Mouse (Mus musculus) granulocyte monocyte progenitor cell, adult 5-6 weeks (primary cell): ENCODE measurements around the gene Ddx3x. TPM values are rescaled to one million over a fixed set of nuclear protein-coding genes. Genes with fewer than 3 reads are reported as not detected.
"Not testable (repeated sequence)": the region's sequence is repeated elsewhere in the genome, so short reads cannot be mapped to it uniquely, and the experiment has no call there.

ENCODE experiments used
- ATAC-seq: replicated peaks from 2 replicates; pipeline ENCODE4 v1.8.0; 2016; ENCODE audit warnings: mild to moderate bottlenecking, moderate TSS enrichment, inconsistent platforms; ENCODE audit not compliant: poor library complexity, severe bottlenecking
- total RNA-seq, 2 experiments: library from RNA; stranded (forward) in 1 of 2; stranded (reverse) in 1 of 2; fragments of 200-712, 200-1000 nt in 1 of 2; fragments of >200 nt in 1 of 2; fragmentation: Nextera tagmentation in 1 of 2; gene quantifications; 2 replicates each; pipeline ENCODE4 v1.2.3; 2014 to 2017

Gene Ddx3x
- 150 and 178 TPM in 2 replicates for total RNA-seq (2014; fragmentation: Nextera tagmentation)
- 451 and 491 TPM in 2 replicates for total RNA-seq (2017)

DNA sequence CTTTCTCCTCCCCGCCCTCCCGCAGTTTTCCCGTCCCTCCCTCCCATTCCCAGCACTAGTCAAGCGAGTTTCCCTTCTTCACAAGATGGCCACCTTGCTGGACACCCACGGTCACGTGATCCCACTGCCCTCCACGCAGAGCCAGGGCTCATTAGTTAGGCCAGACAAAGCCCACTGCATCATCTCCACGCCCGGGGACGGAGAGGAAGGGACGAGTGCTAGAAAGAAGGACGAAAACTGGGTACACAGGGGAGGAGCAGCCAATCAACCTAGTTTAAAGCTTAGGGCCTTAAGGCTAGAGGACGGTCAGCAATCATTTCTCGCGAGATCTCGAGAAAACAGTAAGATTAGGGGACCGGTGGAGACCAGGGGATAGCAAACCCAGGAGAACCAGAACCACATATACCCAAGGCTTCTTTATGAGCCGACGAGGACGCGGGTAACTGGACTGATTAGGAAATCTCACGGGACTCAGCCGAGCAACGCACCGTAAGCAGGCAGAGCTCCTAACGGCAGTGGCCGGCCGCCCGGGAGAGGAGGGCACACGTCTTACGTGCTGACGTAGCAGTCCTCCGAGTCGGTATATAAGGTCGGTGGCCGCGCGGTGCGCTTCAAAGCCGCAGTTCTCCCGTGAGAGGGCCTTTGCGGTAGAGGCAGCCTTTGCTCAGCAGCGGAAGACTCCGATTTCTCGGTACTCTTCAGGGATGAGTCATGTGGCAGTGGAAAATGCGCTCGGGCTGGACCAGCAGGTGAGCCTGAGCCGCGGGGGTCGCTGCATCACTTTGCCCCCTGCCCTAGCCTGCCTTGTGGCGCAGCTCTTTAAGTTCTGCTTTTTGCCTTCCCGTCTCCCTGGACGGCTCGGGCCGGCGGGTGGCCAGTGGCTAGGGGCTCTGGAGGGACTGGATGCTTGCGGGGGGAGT is at the start of gene Ddx3x:
Gene Ddx3x, plus strand, starts transcription at position 562 of the 920 bp plus-strand sequence.
- peak; percentile 74 for ATAC-seq

DNA sequence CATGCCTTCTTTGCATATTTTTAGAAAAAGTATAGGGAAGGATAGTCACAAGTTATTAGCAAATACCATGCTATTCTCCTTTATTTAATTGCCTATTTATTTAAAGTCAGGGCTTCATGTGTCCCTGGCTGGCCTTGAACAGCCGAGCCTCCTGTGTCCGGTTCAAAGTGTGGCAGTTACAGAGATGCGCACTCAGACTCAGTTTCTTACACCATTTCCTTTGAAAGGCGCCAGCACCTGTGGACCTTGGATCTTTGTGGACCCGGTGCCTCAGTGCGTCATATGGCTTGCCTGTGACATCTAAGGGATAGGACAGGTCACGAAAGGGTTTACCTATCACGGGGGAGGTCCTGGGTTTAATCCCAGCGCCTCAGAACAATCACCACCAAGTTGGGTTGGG is 49.5 kb upstream of the Ddx3x start:
- no peak for ATAC-seq

DNA sequence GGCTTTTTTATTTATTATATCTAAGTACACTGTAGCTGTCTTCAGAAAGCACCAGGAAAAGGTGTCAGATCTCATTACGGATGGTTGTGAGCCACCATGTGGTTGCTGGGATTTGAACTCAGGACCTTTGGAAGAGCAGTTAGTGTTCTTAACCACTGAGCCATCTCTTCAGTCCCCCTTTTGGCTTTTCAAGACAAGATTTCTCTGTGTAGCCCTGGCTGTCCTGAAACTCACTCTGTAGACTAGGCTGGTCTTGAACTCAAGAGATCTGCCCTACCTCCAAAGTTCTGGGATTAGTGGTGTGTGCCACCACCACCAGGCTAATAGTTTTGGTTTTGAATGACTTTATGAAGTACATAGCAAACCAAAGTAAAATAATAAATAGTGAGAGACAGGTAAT is 47.9 kb upstream of the Ddx3x start:
- ATAC-seq, result not testable (repeated sequence)

DNA sequence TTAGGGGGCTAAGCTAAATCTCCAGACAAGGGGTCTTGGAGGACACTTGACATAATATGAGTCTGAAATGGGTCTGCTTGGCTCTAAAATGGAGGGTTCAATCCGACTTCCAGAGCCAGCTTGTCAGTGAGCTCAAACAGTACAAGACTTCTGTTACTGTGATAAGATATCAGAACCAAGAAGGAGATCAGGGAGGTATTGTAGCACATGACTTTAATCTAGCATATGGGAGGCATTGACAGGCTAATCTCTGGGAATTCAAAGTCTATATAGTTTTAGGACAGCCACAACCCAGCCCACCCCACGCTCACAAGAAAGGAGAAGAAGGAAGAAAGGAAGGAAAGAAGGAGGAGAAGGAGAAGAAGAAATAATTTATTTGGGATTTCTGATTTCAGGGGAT is 47.1 kb upstream of the Ddx3x start:
- no peak for ATAC-seq

- ATAC-seq, result no peak
These were observed 46.1 kb upstream of the Ddx3x start for GRCm38 (mm10) chrX:13234709-13235108.

- ATAC-seq, result no peak
These were observed 44.6 kb upstream of the Ddx3x start for GRCm38 (mm10) chrX:13236100-13236568.

GRCm38 (mm10) chrX:13239455-13239854 is 41.3 kb upstream of the Ddx3x start:
- no peak for ATAC-seq

- ATAC-seq, result peak; percentile 20
These were observed 39.9 kb upstream of the Ddx3x start for GRCm38 (mm10) chrX:13240646-13241425.

DNA sequence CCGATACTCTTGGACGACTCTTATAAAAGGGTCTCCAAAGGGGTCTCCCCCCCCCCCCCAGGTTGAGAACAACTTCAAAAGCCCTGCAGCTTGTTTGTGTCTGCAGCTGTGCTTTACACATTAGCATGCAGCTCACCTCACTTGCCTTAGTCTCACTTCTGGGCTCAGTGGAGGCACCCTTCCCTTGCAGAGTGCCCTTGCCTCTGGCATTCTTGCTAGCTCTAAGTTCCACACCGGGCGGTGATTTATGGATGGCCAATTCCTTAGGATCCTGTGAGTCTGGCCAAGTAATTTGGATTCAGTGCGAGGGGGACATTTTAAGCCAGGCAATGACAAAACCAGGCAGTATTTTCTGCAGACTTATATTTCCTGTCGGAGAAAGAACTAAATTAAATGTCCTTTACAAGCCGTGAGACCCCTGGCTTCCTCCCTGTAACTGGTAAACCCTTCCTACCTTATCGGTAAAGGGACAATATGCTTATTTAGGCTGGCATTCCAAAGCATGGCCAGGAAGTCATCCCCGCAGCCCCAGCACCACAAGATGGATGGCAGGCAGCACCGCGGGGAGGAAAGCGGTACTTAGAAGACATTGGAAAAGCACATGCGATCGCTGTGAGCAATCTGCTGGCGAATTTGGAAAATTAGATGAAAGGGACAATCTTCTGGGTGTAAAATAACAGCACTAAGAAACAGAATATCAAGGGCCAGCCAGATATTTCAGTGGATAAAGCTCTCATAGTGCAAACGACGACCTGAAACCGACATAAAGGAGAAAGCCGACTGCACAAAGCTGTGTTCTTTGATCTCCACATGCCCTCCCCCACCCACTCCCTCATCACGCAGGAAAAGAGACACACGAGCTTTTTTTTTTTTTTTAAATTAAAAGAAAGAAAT is 39.1 kb upstream of the Ddx3x start:
- no peak for ATAC-seq

DNA sequence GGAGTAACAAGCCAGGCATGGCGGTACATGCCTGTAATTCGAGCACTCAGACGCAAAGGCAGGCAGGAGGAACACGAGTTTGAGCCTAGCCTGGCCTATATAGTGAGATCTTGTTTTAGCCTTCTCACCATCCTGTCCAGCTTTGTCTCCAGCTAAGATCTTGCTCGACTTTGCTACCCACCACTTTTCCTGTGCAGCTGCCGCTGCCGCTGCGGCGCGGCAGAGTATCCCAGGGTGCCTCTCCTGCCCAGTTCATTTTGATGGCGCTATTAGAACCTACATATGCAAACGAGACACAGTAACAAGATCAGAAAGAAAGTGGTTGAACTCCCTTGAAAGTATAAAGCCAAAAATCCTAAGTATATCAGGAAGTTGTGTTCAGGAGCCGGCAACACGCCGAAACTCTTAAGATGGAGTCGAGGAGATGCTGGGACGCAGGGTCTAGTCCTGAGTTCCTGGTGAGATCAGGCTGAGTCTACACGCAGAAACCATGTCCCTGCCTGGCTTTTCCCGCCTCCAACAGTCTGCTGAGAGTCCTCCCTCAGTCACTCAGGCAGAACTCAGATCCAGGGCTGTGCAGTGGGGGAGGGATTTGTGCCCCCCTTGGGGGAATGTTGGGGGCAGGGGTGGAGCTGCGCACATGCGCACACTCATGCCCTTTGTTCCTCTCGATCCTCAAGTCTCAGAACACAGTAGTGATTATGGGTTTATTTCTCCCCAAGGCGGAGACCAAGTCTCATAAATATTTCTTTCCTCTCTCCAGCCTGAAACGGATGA is 38.3 kb upstream of the Ddx3x start:
- ATAC-seq, result peak; percentile 79

DNA sequence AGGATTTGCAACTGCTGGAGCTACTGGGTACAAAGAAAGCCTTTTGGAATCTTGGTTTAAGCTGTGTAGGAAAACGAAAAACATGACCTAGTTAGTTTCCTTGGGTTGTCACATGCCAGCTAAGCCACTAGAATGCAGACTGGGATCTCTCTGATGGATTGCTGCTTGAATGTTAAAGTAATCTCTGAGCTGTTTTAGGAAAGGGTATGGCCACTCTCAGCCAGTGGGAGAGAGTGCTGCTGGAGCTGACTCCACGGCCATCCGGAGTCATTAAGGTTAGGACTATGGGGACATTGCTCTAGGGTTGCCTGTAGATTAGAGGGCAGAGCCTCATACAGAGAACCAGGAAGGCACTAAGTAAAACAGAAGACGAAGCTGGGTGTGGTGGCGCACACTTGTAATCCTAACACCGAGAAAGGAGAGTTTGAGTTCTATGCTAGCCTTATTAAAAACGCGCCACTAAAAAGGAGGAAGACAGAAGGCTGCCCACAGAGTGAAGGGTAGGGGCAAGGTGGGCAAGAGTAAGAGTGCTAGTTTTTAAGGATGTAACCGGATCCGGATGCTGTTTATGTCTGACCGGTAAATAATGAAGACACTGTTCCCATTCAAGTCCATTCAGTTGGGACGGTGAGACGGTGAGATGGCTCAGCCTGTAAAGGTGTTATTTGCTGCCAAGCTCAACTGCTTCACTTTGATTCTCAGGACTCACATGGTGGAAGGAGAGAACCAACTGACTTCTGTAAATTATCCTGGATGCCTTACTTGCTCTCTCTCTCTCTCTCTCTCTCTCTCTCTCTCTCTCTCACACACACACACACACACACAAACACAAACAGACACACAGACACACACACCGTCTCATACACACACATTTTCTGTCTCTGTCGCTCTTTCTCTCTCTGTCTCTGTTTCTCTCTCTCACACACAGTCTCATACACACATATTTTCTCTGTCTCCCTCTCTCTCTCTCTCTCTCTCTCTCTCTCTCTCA is 37.3 kb upstream of the Ddx3x start:
- ATAC-seq, result peak; percentile 28

DNA sequence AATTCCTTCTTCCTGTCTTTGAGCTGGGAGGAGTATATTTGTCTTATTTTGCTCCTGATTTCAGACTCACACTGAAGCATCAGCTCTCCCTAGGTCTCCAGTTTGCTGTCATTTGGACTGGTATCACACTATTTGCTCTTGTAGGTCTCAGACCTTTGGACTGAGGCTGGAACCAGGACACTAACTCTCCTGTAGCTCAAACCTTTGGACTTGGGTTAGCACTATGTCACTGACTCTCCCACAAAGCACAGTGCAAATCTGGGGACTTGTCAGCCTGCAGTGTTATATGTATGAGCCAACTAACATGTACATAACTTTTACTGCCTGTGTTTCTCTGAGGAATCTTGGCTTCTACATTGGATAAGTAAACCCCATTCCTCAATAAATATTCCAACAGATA is 36.2 kb upstream of the Ddx3x start:
- no peak for ATAC-seq

DNA sequence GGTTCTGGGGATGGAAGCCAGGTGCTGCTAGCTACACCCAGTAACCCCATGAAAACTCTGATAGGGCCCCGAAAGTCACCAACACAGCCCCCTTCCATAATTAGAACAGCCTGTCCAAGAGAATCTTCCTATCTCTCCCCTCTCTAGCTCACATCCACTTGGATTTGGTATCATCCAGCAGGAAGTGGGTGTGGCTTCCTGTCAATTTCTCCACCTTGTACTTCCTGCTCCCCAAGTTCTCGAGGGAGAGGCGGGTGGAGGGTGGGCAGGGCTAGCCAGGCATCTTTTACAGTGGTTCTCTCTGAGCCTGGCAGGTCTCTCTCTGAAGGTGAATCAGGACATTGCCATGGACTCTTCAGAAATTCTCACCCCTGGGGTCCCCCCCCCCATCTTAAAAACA is 35.7 kb upstream of the Ddx3x start:
- peak; percentile 33; the same call in 1 of the 2 replicates for ATAC-seq

- ATAC-seq, result no peak
These were observed 29.1 kb upstream of the Ddx3x start for GRCm38 (mm10) chrX:13251683-13252082.

DNA sequence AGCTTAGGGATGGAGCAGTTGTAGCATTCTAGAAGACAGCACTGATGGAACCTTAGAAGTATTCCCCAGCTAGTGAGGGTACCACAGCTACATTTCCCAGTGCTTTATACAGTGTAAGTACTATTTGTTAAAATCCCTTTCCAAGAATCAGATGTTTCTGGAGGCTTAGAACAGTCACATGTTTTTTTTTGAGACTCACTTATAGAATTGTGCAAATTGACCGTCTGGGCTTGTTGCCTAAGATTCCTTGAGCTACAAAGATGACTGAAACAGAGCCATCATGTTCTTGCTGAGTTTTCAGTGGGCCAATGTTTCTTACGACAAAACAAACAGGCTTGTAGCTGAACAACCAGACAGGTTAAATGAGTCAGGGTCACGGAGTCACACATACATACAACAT is 26.5 kb upstream of the Ddx3x start:
- ATAC-seq, result no peak

GRCm38 (mm10) chrX:13263356-13263755 is 17.4 kb upstream of the Ddx3x start:
- no peak for ATAC-seq

DNA sequence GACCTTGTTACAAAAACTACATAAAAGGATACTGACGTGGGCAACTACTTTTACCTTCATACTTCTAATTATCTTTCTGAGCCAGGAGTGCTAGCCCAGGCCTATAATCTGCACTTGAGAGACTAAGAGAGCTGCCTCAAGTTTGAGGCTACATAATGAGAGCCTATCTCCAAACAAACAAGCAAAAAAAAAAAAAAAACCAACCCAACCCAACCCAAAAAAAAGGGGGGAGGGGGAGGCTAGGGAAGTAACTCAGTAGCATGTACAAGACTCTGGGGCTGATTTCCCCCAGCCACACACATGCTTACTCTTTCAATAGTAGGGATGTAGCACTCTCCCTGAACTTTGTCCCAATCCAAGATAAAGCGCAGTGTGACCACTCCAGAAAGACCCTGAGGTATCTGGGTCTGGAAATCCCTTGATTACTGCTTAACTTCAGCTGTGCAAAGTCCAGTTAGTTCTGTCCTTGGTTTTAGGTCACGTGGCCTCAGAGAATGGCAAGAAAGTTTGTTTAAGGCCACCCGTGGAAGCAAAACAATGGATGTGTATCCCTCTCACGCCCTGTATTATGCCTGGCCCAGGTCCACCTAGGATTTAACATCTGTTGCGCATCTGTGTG is 5.1 kb upstream of the Ddx3x start:
- no peak for ATAC-seq

- no peak for ATAC-seq
These were observed 1.8 kb upstream of the Ddx3x start for GRCm38 (mm10) chrX:13278996-13279395.
